Mouse (Mus musculus) layer of hippocampus, adult 11-12 months (tissue): Measurements from ENCODE around the gene Sft2d1.

Experiments used
- DNase-seq: peaks from one replicate; pipeline ENCODE4 v3.0.0; 2022; ENCODE audit warnings: low spot score

Gene Sft2d1

GRCm38 (mm10) chr17:8310838-8311614 lies at the start of gene Sft2d1:
Gene Sft2d1, plus strand, starts transcription at chr17:8311102.
- DNase-seq, result peak; percentile 98

- peak; percentile 81 for DNase-seq
Observed at GRCm38 (mm10) chr17:8264638-8265037, 46.3 kb upstream of the Sft2d1 start.

DNA sequence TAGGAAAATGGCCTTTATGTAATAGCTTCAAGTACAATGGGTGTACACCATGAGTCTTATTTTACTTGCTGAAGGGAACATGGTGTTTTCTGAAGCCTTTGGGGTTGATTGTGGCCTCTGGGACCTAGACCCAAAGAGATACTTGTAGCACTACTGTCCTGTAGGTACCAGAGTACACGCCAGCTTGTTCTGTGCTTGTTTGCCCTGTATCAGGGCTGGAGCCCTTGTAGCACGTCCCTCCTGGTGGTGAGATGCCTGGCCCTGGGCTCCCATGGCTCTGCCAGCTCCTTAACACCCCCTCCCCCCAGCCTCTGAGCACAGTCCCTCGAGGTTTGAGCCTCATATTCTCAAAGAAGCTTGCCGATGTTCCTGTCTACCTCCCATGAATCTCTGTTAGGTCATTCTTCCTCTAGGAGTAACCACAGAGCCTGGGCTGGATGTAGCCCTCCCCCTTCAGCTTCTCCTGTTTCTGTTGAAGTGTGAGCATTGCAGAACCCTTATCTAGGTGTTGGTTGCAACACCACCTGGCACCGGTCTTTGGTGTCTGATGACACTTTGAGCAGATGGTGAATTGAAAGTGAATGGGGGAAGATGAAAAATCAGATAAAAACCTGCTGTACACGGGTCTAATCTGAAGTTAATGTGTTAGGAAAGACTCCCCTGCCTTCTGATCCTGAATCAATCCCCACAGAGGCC lies 38.7 kb upstream of the Sft2d1 start:
- no peak for DNase-seq

DNA sequence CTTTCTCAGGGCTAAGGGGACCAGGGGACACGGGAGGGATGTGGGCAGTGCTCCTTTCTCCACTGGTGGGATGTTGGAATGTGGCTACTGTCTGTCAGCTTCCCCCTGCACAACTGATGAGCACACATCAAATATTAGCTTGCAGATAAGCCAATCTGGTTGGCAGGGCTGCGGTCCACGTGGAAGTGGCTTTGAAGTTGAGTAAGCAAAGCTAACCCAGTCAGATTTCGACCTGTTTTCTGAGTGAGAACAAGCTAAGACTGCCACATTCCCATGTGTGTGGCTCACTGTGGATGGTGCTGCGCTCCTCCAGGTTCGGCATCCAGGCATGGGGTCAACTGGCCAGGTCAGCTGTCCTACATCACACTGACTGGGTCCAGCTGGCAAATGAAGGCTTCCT lies 38.0 kb upstream of the Sft2d1 start:
- no peak for DNase-seq

DNA sequence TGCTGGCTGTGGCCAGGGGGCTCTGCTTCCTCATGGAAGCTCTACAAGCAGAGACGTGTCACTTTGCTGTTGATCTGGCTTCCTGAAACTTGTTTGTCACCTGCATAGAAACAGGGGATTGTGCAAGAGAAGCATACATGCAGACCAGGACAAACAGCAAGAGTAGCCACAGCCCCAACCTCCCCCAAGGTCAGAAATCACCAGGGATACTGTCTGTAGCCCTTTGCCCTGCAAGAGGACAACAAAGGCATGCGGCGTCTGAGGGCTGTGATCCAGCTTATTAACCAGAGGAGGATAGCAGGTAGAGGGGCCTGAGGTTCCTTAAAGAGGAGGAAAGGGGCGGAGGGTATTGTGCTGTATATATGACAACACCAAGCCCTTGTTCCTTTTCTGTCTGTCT lies 34.8 kb upstream of the Sft2d1 start:
- no peak for DNase-seq

GRCm38 (mm10) chr17:8276680-8277079 lies 34.2 kb upstream of the Sft2d1 start:
- no peak for DNase-seq

- no peak for DNase-seq
Observed at GRCm38 (mm10) chr17:8277266-8277665, 33.6 kb upstream of the Sft2d1 start.

DNA sequence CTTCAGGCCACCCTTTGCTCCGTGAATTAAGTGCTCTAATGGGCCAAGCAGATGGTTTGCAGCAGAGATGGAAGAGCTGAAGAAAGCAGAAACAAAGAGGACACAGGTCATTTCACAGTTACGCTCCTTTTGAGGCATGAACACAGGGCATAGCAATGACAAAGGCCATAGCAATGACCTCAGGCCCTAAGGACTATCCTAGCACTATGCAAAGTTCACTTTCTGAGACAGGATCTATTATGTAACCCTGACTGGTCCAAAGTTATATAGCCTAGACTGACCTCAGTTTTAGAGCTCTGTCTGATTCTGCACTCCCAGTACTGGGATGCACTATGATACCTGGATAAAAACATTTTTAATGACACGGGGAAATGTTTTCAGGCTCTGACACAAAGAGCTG lies 32.5 kb upstream of the Sft2d1 start:
- DNase-seq, result no peak

- peak; percentile 92 for DNase-seq
Observed at GRCm38 (mm10) chr17:8282821-8283525, 27.9 kb upstream of the Sft2d1 start, which contains the start of gene Mpc1. Gene Mpc1, plus strand, starts transcription at chr17:8282904.

- DNase-seq, result peak; percentile 96
Observed at GRCm38 (mm10) chr17:8283526-8284253, 27.2 kb upstream of the Sft2d1 start.

GRCm38 (mm10) chr17:8284254-8284661 lies 26.6 kb upstream of the Sft2d1 start:
- peak; percentile 21 for DNase-seq

- no peak for DNase-seq
Observed at GRCm38 (mm10) chr17:8285056-8285455, 25.8 kb upstream of the Sft2d1 start.

GRCm38 (mm10) chr17:8286987-8287386 lies 23.9 kb upstream of the Sft2d1 start:
- DNase-seq, result no peak

DNA sequence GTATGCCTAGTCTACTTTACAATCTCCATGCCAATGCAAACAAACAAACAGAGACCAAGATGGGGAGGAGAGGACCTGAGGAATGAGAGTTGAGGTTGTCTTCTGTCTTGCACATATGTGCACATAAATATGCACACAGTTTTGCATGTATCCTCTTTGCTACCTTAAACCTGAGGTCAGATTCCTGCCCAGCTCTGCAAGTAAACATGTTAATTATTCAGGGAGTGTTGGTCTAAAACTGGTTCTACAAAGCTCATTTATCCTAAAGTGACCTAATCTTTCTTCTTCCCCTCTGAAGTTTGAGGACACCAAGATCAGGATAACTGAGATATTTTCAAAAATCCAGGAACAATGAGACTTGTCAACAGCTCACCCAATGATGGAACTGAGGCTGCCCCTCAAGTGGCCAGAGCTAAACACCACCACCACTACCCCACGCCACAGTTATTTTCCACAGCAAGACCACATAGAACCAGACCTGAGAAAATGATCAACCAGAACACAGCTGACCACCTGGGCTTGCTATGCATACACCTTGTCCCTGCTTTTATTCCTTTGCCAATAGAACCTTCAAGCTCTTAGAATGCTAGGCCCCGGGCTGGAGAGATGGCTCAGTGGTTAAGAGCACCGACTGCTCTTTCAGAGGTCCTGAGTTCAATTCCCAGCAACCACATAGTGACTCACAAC lies 20.8 kb upstream of the Sft2d1 start:
- no peak for DNase-seq

DNA sequence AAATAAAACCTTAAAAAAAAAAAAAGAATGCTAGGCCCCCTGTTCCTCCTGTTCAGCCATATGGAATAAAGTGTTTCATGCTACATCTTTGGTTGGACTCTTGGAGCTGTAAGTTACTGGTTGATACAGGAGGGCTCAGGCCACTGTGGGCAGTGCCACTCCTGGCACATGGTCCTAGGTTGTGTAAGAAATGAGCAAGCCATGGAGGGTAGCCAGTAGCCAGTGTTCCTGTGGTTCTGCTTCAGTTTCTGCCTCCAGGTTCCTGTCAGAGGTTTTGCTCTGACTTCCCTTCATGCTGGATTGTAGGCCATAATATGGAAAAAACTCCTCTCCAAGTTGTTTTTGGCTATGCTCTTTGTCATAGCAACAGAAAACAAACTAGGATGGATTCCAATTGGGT lies 20.2 kb upstream of the Sft2d1 start:
- DNase-seq, result no peak

GRCm38 (mm10) chr17:8295825-8296224 lies 15.1 kb upstream of the Sft2d1 start:
- DNase-seq, result no peak

GRCm38 (mm10) chr17:8296313-8296844 lies 14.5 kb upstream of the Sft2d1 start:
- DNase-seq, result no peak

DNA sequence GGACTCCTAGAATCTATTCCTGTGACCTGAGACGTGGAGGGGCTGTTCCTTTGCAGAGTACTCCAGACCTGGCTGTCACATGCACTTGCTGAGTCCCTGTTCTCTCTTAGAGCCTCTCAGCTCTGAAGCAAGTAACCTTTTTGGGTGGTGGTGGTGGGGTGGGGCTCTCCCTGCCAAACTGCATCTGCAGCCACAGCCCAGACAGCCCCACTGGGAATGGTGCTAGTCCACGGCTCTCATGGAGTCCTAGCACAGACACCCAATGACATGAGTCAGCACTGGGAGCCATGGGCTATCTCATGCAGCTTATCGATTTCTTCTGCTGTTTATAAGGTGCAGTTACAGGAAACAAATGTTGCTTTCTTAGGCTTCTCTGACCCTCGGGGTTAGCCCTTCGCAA lies 13.2 kb upstream of the Sft2d1 start:
- no peak for DNase-seq

DNA sequence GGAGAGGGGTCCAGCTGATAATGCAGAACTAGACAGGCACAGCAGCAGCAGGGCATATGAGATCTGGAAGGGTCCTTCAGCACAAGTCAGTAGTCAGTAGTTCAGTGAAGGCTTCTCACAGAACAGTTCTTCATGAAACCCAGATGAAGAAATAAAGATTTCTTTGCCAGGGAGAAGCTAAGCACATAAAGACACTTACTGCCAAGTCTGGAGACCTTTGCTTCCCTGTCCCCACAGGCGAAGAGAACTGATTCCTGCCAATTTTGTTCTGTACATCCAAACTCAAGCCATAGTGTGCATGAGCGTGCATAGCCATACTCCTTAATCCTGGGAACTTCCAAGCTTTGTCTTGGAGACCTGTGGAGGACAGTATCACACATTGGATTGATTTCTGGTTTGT lies 12.6 kb upstream of the Sft2d1 start:
- no peak for DNase-seq

GRCm38 (mm10) chr17:8299524-8299923 lies 11.4 kb upstream of the Sft2d1 start:
- peak; percentile 44 for DNase-seq

- DNase-seq, result no peak
Observed at GRCm38 (mm10) chr17:8301515-8301914, 9.4 kb upstream of the Sft2d1 start.
